ENCODE assay signal across 15 mouse cellular contexts in genomic region chr1:80230612-80231011, GRCm38 (mm10). TPM values are rescaled to one million over a fixed set of nuclear protein-coding genes. Genes with fewer than 3 reads are reported as not detected.
DNase-seq lines count a peak whose midpoint lies in the region; ATAC-seq and TF ChIP-seq lines count a peak whose summit lies in the region.
"Had no signal": no experiment of that assay in that cellular context is flagged by ENCODE, and none has a peak within 500 bp of the region (broad histone marks: within the 10 kb centered on the region; RNA-seq: fewer than 3 reads in every experiment).

No protein-coding gene starts in this region.

- H3K27ac ChIP-seq in kidney, adult 2 months (ENCODE audit: insufficient read depth, low read depth, low read length) = no peak overlapping the region
- no peak overlapping the region for H3K27ac ChIP-seq in lung, postnatal 0 days (ENCODE audit: low read length)
- H3K27ac ChIP-seq: limb, embryonic 12.5 days; macrophage had no signal

- no peak for ATAC-seq in lung, postnatal 0 days
- no peak for ATAC-seq in frontal cortex, adult (ENCODE audit: low TSS enrichment)
- ATAC-seq: hindbrain, embryonic 16.5 days had no signal

- no peaks in the 10 kb centered on the region for H3K27me3 ChIP-seq in kidney, adult 2 months (replicated peaks; ENCODE audit: control insufficient read depth, insufficient read depth, low read length)
- no peaks in the 10 kb centered on the region for H3K27me3 ChIP-seq in lung, postnatal 0 days (replicated peaks; ENCODE audit: insufficient read depth, low read length)
- H3K27me3 ChIP-seq in E14TG2a.4 (ENCODE audit: insufficient read depth, low read length) = peaks cover 40% of the 10 kb centered on the region
- H3K27me3 ChIP-seq: limb, embryonic 12.5 days had no signal

- no peak overlapping the region for H3K9ac ChIP-seq in lung, postnatal 0 days (replicated peaks; ENCODE audit: low read depth)
- H3K9ac ChIP-seq: limb, embryonic 12.5 days had no signal

- TF ChIP-seq POLR2A in kidney, adult 2 months (IDR thresholded peaks at IDR 0.05; ENCODE audit: low read depth, low read length) = no peak

- no peak overlapping the region for H3K4me2 ChIP-seq in lung, postnatal 0 days (replicated peaks; ENCODE audit: low read depth, low read length)
- H3K4me2 ChIP-seq: limb, embryonic 12.5 days had no signal

- peak; percentile 15 for DNase-seq in kidney, adult 2 months
- no peak for DNase-seq in kidney, postnatal 4 days
- DNase-seq in lung, postnatal 0 days (ENCODE audit: low spot score) = no peak
- no peak for DNase-seq in lung, postnatal 14 days
- DNase-seq in naive thymus-derived CD4-positive, alpha-beta T cell, adult 2 months (ENCODE audit: low read depth) = peak; percentile 25
- DNase-seq in T-cell, adult 2 months (ENCODE audit: low spot score) = no peak
- DNase-seq: adrenal gland, postnatal 25 days; cerebellum, postnatal 10 days; kidney, postnatal 10 days had no signal

- no peak for TF ChIP-seq EP300 in lung, postnatal 0 days (IDR thresholded peaks at IDR 0.05)

- H3K4me1 ChIP-seq in kidney, adult 2 months (ENCODE audit: control insufficient read depth, insufficient read depth, low read length) = no peaks in the 10 kb centered on the region
- no peaks in the 10 kb centered on the region for H3K4me1 ChIP-seq in lung, postnatal 0 days (ENCODE audit: insufficient read depth, low read depth, low read length)
- peaks cover 7% of the 10 kb centered on the region for H3K4me1 ChIP-seq in E14TG2a.4 (replicated peaks; ENCODE audit: low read depth, low read length)
- H3K4me1 ChIP-seq: limb, embryonic 12.5 days had no signal

- 67% methylated on average over 1 of the region's 1 CpGs for WGBS in kidney, adult 2 months
- WGBS in lung, postnatal 0 days = 60% methylated on average over 1 of the region's 1 CpGs

- no peak overlapping the region for H3K4me3 ChIP-seq in kidney, adult 2 months (ENCODE audit: insufficient read depth, low read depth, low read length)
- no peak overlapping the region for H3K4me3 ChIP-seq in lung, postnatal 0 days (ENCODE audit: low read depth, low read length)
- no peak overlapping the region for H3K4me3 ChIP-seq in E14TG2a.4 (replicated peaks; ENCODE audit: low read length)
- H3K4me3 ChIP-seq: limb, embryonic 12.5 days had no signal

- no peaks in the 10 kb centered on the region for H3K36me3 ChIP-seq in kidney, adult 2 months (ENCODE audit: control insufficient read depth, insufficient read depth, low read length)
- no peaks in the 10 kb centered on the region for H3K36me3 ChIP-seq in lung, postnatal 0 days (ENCODE audit: insufficient read depth, low read length)
- H3K36me3 ChIP-seq in E14TG2a.4 (ENCODE audit: insufficient read depth, low read length) = no peaks in the 10 kb centered on the region
- H3K36me3 ChIP-seq: limb, embryonic 12.5 days had no signal

- no peaks in the 10 kb centered on the region for H3K9me3 ChIP-seq in lung, postnatal 0 days (ENCODE audit: low read length)
- no peaks in the 10 kb centered on the region for H3K9me3 ChIP-seq in E14TG2a.4 (ENCODE audit: low read length)
- H3K9me3 ChIP-seq: limb, embryonic 12.5 days had no signal

- peak; percentile 41 for TF ChIP-seq CTCF in kidney, adult 2 months (conservative IDR thresholded peaks at IDR 0.05; ENCODE audit: insufficient read depth, insufficient read length, low read depth, low read length)
- TF ChIP-seq CTCF in lung, postnatal 0 days (IDR thresholded peaks at IDR 0.05) = peak; percentile 55
- 0 out of 2 replicates have a peak, but pooled peaks have one; percentile 5 for TF ChIP-seq CTCF in E14TG2a.4 (conservative IDR thresholded peaks at IDR 0.05; ENCODE audit: low read length)

RNA-seq across cellular contexts. Expression of gene Fam124b, which starts 12.3 kb away (rescaled TPM):
- 0.08 TPM in 1 of 2 replicates, not detected in the other for polyA plus RNA-seq in kidney, adult 2 months (2012; rRNA removed)
- polyA plus RNA-seq in lung, postnatal 0 days (2015; fragmentation: Nextera tagmentation; extraction: Ambion mirVana) = 3.8 and 4.7 TPM in 2 replicates
- polyA plus RNA-seq: frontal cortex, adult 2 months; macrophage had no signal

Comparison
In these comparisons a context has a peak if more than half of its experiments do, and no peak if none do; other contexts are left out.
1. DNase-seq: peak in kidney, adult 2 months (single experiment) and naive thymus-derived CD4-positive, alpha-beta T cell, adult 2 months (single experiment); none in kidney, postnatal 4 days (0 of 2), lung, postnatal 0 days (single experiment), lung, postnatal 14 days (single experiment) and T-cell, adult 2 months (single experiment).
2. CTCF ChIP-seq: peak in every context shown above with its lines; median percentile 55 in lung, postnatal 0 days; 41 in kidney, adult 2 months; 5 in E14TG2a.4.